Mouse (Mus musculus) T-helper 1 cell (primary cell): ENCODE data around the gene Hjurp.
"Not testable (repeated sequence)": the region's sequence is repeated elsewhere in the genome, so short reads cannot be mapped to it uniquely, and the experiment has no call there.

ENCODE experiments used
- in situ Hi-C: fragments of 300-600 bp; cut with MboI, MseI; formaldehyde crosslinking; loops from one replicate; pipeline ENCODE4 v1.15.1; 2025; ENCODE audit warnings: high pct_unique_total_duplicates

The Hjurp gene

DNA sequence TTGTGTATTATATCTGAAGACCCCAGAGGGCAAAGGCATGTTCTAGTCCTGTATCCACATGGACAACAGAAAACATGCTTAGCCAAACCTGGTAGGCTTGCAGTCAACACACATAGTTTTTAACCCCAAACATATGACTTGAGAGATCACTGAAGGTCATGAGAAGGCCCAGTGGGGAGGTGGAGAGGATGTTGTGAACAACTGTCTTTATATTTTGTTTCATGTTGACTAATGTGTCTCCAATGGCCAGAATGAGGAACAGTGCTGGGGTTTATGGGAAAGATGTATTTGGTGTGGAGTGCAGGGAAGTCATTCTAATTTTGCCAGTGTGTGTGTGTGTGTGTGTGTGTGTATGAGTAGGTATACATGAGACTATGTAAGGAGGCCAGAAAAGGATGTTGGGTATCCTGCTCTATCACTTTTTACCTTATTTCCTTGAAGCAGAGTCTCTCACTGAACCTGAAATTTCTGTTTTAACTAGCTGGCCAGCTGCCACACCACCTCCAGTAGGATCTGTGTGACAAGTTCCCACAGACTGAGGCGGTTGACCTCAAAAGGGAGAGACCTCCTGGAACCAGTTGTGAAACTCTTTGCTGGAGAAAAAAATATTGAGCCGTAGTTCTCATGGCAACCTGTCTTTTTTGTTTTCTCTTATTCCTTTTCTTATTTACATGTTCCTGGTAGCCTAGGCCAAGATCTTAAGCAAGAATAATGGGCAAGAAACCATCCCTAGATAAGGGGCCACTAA, 53.2 kb downstream of the Hjurp start:
- in situ Hi-C loops: no loop called here

DNA sequence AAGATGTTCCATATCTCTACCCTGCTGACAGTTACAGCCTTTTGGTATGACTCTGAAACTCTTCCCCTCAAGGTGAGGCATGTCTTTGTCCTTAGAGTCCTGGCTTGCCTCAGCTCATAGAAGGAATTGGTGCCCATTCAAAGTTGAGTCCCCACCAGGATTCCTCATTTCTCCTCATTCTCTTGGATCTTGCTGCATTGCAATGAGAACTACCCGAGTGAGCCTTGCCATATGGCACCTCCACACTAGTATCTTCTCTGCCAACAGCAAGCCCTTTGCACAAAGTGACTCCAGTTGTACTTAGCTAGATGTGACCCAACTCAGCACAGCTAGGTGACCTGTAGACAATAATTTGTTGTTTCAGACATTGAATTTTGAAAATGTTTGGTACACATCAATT, 53.8 kb downstream of the Hjurp start:
- in situ Hi-C loops: no loop called here

DNA sequence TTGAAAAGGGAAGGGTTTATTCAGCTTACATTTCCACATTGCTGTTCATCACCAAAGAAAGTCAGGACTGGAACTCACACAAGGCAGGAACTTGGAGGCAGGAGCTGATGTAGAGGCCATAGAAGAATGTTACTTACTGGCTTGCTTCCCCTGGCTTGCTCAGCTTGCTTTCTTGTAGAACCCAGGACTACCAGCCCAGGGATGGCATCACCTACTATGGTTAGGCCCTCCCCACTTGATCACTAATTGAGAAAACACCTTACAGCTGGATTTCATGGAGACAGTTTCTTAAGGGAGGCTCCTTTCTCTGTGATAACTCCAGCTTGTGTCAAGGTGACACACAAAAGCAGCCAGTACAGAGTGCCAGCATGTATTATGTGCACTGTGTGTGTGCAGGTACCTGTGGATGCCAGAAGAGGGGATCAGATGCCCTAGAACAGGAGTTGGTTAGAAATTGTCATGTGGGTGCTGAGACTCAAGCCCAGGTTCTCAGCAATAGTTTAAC, 54.4 kb downstream of the Hjurp start:
- in situ Hi-C loops: not testable (repeated sequence)

DNA sequence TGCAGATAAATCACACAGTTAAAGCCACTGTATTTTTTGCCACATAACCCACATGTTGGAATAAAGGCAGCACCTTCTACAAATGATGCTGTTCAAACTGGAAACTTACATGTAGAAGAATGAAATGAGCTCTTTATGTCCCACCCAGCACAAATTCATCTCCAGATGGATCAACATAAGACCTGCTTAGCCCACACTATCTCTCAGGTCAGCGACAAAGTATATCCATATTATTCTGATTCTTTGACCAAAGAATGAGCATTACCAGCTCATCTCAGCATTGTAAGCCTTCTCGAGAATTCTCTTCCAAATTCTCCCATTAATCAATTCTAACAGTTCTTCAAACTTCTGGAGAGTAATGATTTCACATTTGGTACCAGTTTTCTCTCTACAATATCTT, 55.2 kb downstream of the Hjurp start:
- in situ Hi-C loops: no loop called here

DNA sequence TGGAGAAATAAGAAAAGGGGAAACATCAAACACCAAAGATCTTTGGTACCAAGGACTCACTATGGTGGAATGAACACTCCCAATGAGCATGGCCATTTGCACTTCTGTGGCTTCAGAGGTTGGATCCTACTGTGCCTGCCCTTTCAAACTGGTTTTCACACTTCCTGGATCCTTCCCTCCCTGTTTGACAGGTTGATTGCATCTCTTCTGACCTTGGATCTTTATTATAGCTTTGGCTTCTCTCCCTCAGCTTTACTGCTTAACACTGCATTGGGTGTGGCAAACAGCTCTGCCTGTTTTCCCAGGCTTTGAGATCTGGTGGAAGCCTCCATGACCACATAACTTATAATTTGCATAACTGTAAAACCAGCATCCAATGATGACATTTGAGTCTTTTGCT, 57.1 kb downstream of the Hjurp start:
- in situ Hi-C loops: no loop called here

DNA sequence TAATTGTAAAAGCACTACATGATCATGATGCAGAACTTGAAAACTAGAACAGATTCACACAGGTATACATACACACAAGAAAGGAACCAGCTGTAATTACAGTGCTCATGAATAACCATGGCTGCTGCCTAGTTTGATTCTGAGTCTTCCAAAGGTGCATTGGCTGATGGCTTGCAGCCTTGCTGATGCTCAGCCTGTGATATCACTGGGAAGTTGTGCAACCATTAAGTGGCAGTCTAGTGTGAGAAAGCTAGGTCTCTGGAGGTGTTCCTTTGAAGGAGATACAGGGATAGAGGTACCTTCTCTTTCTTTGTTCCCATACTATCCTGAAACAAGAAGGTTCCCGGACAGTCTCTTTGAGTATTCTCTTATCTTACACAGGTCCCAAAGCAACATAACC, 58.4 kb downstream of the Hjurp start:
- in situ Hi-C loops: no loop called here

DNA sequence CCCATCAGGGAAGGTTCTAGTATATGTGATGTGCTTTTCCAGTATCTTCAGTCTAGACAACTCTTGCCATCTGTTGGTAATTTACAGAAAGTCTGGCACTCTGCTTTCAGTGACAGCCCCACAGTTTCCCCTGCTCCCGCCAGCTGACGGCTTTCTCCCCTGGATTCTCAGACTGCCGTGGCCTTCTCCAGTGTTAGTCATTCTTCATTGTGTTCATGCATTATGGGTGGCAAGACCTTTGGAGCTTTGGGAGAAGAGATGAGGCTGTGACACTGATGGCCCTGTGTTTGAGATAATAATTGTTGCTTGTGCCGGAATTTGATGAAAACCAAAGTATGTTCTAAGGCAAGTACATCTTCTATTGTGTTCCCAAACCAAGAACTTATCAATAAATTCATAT, 58.8 kb downstream of the Hjurp start:
- in situ Hi-C loops: no loop called here

DNA sequence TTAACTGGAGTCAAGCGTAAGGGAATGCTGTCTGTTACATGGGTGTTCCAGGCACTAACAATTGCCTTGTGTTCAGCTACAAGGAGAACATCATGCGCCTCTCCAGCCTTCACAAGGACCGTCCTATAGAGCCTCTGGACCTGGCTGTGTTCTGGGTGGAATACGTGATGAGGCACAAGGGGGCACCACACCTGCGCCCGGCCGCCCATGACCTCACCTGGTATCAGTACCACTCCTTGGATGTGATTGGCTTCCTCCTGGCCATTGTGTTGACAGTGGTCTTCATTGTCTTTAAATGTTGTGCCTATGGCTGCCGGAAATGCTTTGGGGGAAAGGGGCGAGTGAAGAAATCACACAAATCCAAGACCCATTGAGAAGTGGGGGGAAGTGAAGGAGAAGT, 59.4 kb downstream of the Hjurp start:
- in situ Hi-C loops: no loop called here

DNA sequence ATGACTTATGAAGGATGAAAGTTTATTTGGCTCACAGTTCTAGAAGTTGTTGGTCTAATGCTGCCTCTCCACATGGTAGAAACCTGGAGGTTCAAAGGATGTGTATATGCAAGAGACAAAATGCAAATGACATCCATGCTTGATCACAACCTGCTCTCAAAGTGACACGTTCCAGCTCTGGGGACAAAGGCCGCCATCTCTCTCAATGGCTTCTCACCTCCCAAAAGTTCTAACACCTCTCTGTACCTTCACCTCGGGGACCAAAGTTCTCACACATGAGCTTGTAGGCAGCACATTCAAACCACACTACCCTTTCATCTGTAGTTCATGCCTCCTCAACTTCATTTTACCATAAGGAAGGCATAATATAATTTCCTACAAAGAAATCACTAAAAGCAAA, 59.9 kb downstream of the Hjurp start:
- in situ Hi-C loops: no loop called here

DNA sequence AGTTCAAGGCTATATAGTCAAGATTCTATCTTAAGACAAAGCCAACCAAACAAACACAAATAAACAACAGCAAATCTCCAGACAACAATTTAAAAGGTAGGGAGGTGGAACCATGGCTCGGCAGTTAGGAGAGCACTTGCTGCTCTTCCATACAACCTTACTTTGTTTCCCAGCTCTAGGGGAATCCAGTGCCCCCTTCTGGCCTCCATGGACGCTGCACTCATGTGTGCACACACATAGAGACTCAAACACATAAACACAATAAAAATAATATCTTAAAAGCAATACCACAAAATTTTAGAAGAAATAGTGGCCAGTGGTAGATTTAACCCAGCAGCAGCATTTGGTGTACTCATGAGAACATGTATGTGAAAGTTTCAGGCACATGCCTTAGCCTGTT, 60.3 kb downstream of the Hjurp start:
- in situ Hi-C loops: no loop called here

DNA sequence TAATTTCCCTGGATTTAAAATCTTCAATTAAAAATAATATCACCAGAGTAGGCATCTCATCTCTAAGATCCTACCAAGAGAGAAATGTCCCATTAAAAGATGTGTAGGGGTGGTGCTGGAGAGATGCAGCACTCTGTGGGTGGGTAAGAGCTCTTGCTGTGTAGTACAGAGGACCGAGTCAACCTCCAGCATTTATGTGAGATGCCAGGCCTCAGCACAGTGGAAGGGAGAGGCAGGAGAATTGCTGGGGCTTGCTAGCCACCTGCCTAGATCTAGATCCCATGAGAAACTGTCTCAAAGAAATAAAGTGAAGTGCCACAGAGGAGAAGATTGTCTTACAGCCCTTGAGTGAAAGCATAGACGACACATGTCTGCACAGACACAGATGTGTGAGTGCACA, 60.9 kb downstream of the Hjurp start:
- in situ Hi-C loops: no loop called here

DNA sequence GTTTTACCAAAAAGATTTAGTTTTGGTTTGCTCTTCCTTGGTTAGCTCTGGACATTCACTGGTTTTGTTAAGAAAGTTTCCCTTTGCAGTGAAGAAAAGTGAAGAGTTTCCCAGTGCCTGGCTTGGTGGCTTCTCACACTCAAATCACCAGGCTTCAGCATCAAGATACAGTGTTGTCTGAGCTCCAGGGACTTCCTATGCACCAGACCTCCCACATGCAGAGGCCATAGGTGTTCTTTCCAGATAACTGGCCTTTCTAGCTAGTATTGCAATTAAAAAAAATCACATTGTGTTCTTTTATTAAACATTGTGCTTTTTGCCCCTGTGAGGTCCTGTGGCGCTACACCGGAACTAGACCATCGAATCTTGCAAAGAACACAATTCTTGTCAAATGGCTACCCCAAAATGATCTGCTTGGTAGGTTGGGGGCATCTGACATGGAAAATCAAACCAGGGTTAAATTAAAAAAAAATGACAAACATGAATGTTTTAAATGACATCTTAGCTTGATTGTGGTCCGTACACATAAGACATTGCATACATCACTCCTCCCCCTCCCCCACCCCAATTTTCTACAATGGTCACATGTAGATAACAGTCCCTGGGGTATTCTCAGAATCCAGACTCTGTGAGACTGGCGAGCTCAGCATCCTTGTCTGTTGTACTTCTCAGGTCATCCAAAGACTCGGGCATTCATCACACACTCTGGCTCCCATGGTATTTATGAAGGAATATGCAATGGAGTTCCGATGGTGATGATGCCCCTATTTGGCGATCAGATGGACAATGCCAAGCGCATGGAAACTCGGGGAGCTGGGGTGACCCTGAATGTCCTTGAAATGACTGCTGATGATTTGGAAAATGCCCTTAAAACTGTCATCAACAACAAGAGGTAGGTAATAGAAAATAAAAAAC, 61.7 kb downstream of the Hjurp start:
- in situ Hi-C loops: no loop called here

DNA sequence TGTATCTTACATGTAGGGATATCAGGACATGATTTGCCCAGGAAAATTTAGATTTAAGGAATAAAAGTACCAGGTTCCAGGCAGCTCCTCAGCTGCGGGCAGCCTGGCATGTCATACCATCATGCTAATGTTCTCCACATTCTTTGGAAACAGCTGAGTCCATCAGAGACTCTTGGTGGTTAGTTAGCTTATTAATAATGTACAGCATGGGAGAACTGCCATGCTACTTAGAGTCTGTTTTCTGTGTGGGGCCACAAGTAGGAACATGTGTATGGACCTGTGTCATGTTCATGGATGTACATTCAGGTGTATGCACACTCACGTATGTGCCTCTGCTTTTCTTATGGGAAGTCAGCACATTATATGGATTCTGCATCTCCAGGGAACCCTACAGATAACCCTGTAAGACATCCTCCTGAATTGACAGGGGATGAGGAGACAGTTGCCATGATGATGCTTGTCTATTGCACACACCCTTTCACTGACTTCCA, 62.9 kb downstream of the Hjurp start:
- in situ Hi-C loops: no loop called here

DNA sequence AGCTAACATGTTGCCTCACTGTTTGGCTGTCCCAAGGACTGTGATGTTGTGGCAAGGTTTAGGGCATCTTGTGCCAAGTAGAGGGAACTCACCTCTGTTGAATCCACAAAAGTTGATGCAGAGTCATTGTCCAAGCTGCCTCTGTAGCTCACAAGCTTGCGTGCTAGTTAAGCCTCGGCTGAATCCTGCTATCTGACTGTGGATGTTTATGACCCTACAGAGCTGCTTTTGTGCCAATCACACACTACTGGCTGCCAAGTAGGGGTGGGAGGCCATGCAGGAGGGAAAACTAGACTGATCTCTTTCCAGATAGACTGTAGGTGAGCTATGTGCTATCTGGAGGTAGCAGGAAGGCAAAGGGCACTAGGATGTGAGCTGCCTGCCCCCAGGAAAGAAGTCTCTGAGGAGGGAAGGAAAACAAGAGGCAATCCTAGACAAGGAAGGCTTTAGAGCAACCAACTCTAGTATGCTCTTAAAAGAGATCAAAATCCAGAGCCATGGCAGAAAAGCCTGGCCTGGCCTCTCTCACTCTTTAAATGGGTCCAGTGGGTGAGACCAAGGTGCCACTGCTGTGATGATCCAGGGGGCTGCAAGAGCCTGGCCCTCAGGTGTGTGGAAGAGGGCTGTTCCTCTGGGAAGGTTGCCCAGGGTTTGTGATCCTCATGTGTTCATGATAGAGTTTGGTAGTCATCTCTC, 63.5 kb downstream of the Hjurp start:
- in situ Hi-C loops: no loop called here

DNA sequence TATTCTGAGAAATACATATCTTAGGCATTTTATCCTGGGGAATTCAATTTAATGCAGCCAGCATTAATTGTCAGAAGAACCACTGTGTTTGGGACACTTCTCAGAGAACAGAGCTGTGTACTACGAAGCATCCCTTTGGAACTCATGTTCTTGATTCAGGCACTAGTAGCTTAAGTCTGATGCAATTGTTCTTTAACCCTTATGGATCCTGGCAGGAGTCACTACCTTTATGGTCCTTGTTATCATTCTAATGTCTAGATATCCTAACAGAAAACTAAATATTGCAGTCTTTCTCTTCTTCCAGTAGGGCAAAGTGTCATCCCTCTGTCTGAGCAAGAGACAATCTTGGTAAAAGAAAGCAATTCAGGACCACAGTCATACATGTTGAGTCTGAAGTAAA, 64.4 kb downstream of the Hjurp start:
- in situ Hi-C loops: no loop called here
